Mouse (Mus musculus): Measurements from ENCODE around the gene D430041D05Rik. TPM values are rescaled to one million over a fixed set of nuclear protein-coding genes. Genes with fewer than 3 reads are reported as not detected.
"Not testable (repeated sequence)": the region's sequence is repeated elsewhere in the genome, so short reads cannot be mapped to it uniquely, and the experiment has no call there.

The D430041D05Rik gene
- polyA plus RNA-seq, 1 experiment: 0.60 TPM

- Histone ChIP-seq H3K4me3 (no peak overlapping the region), H3ac (ENCODE audit: control insufficient read depth, insufficient read length) (no peak overlapping the region), H3K36me3 (ENCODE audit: control insufficient read depth, insufficient read depth) (no peaks in the 10 kb centered on the region), H3K79me2 (ENCODE audit: control insufficient read depth, insufficient read depth) (no peaks in the 10 kb centered on the region), H3K4me2 (ENCODE audit: low read depth) (no peak overlapping the region), H3K27me3 (ENCODE audit: control insufficient read depth, insufficient read depth, insufficient read length) (no peaks in the 10 kb centered on the region)
- TF ChIP-seq E2F4 (IDR thresholded peaks at IDR 0.05; ENCODE audit: insufficient read depth) (no peak), MAX (IDR thresholded peaks at IDR 0.05; ENCODE audit: low read depth) (no peak), REST (IDR thresholded peaks at IDR 0.05; ENCODE audit: insufficient read depth, insufficient read length) (no peak), TCF12 (IDR thresholded peaks at IDR 0.05; ENCODE audit: insufficient read depth, poor library complexity, severe bottlenecking) (no peak)
These were observed 300.8 kb downstream of the D430041D05Rik start for GRCm38 (mm10) chr2:104110031-104110430.

- TF ChIP-seq POLR2A (IDR thresholded peaks at IDR 0.05; ENCODE audit: insufficient read length, low read depth): no peak
- no peak for TF ChIP-seq TCF12 (IDR thresholded peaks at IDR 0.05; ENCODE audit: insufficient read depth, poor library complexity, severe bottlenecking)
- no peak for TF ChIP-seq SRF (IDR thresholded peaks at IDR 0.05; ENCODE audit: control insufficient read depth, insufficient read length, low read depth)
- no peak for TF ChIP-seq TCF3 (IDR thresholded peaks at IDR 0.05; ENCODE audit: insufficient read length, low read depth)
- Histone ChIP-seq H3K36me3 (ENCODE audit: control insufficient read depth, insufficient read depth) (no peaks in the 10 kb centered on the region), H3K27me3 (ENCODE audit: control insufficient read depth, insufficient read depth, insufficient read length) (no peaks in the 10 kb centered on the region), H3K4me3 (no peak overlapping the region), H3K4me2 (ENCODE audit: low read depth) (no peak overlapping the region), H3K79me2 (ENCODE audit: control insufficient read depth, insufficient read depth) (no peaks in the 10 kb centered on the region), H3ac (ENCODE audit: control insufficient read depth, insufficient read length) (no peak overlapping the region)
These were observed 301.3 kb downstream of the D430041D05Rik start for GRCm38 (mm10) chr2:104109528-104109927.

- not testable (repeated sequence) for H3ac ChIP-seq (ENCODE audit: control insufficient read depth, insufficient read length); H3K79me2 ChIP-seq (ENCODE audit: control insufficient read depth, insufficient read depth); H3K4me2 ChIP-seq (ENCODE audit: low read depth); H3K36me3 ChIP-seq (ENCODE audit: control insufficient read depth, insufficient read depth); H3K27me3 ChIP-seq (ENCODE audit: control insufficient read depth, insufficient read depth, insufficient read length); H3K4me3 ChIP-seq
These were observed 301.8 kb downstream of the D430041D05Rik start for GRCm38 (mm10) chr2:104109021-104109420.

GRCm38 (mm10) chr2:104104800-104105199, 306.0 kb downstream of the D430041D05Rik start:
- no peaks in the 10 kb centered on the region for H3K27me3 ChIP-seq (ENCODE audit: control insufficient read depth, insufficient read depth, insufficient read length)
- TF ChIP-seq SRF (IDR thresholded peaks at IDR 0.05; ENCODE audit: control insufficient read depth, insufficient read length, low read depth) (no peak), MYOD1 (IDR thresholded peaks at IDR 0.05; ENCODE audit: control insufficient read depth in 1 of 3, insufficient read length in 2 of 3, low read depth in 2 of 3) (no peak), MAX (IDR thresholded peaks at IDR 0.05; ENCODE audit: low read depth) (no peak), POLR2AphosphoS2 (IDR thresholded peaks at IDR 0.05; ENCODE audit: insufficient read length, low read depth) (no peak), REST (IDR thresholded peaks at IDR 0.05; ENCODE audit: insufficient read depth, insufficient read length) (no peak)
- no peaks in the 10 kb centered on the region for H3K36me3 ChIP-seq (ENCODE audit: control insufficient read depth, insufficient read depth)
- no peaks in the 10 kb centered on the region for H3K79me2 ChIP-seq (ENCODE audit: control insufficient read depth, insufficient read depth)
- no peak overlapping the region for H3K4me3 ChIP-seq
- no peak overlapping the region for H3K4me2 ChIP-seq (ENCODE audit: low read depth)
- H3ac ChIP-seq (ENCODE audit: control insufficient read depth, insufficient read length): no peak overlapping the region

- no peaks in the 10 kb centered on the region for H3K27me3 ChIP-seq (ENCODE audit: control insufficient read depth, insufficient read depth, insufficient read length)
- H3K79me2 ChIP-seq (ENCODE audit: control insufficient read depth, insufficient read depth): no peaks in the 10 kb centered on the region
- H3K4me3 ChIP-seq: no peak overlapping the region
- TF ChIP-seq SRF (IDR thresholded peaks at IDR 0.05; ENCODE audit: control insufficient read depth, insufficient read length, low read depth) (no peak), MYOG (IDR thresholded peaks at IDR 0.05; ENCODE audit: control insufficient read depth in 1 of 3, insufficient read depth in 1 of 3, insufficient read length in 2 of 3, low read depth in 2 of 3) (no peak), CEBPB (IDR thresholded peaks at IDR 0.05; ENCODE audit: insufficient read depth, poor library complexity, severe bottlenecking) (no peak), USF1 (IDR thresholded peaks at IDR 0.05; ENCODE audit: low read depth) (no peak), MAX (IDR thresholded peaks at IDR 0.05; ENCODE audit: low read depth) (no peak)
- no peak overlapping the region for H3ac ChIP-seq (ENCODE audit: control insufficient read depth, insufficient read length)
- H3K4me2 ChIP-seq (ENCODE audit: low read depth): no peak overlapping the region
- no peaks in the 10 kb centered on the region for H3K36me3 ChIP-seq (ENCODE audit: control insufficient read depth, insufficient read depth)
These were observed 310.9 kb downstream of the D430041D05Rik start for GRCm38 (mm10) chr2:104099946-104100345.

GRCm38 (mm10) chr2:104099231-104099585, 311.6 kb downstream of the D430041D05Rik start:
- TF ChIP-seq TCF3 (IDR thresholded peaks at IDR 0.05; ENCODE audit: insufficient read length, low read depth) (no peak), MYOD1 (IDR thresholded peaks at IDR 0.05; ENCODE audit: control insufficient read depth in 1 of 3, insufficient read length in 2 of 3, low read depth in 2 of 3) (no peak), POLR2A (IDR thresholded peaks at IDR 0.05; ENCODE audit: insufficient read length, low read depth) (no peak), POLR2AphosphoS2 (IDR thresholded peaks at IDR 0.05; ENCODE audit: insufficient read length, low read depth) (no peak), MYOG (IDR thresholded peaks at IDR 0.05; ENCODE audit: control insufficient read depth in 1 of 3, insufficient read depth in 1 of 3, insufficient read length in 2 of 3, low read depth in 2 of 3) (no peak), SRF (IDR thresholded peaks at IDR 0.05; ENCODE audit: control insufficient read depth, insufficient read length, low read depth) (no peak), USF1 (IDR thresholded peaks at IDR 0.05; ENCODE audit: low read depth) (no peak), REST (IDR thresholded peaks at IDR 0.05; ENCODE audit: insufficient read depth, insufficient read length) (no peak), CEBPB (IDR thresholded peaks at IDR 0.05; ENCODE audit: insufficient read depth, poor library complexity, severe bottlenecking) (no peak), MAX (IDR thresholded peaks at IDR 0.05; ENCODE audit: low read depth) (no peak), E2F4 (IDR thresholded peaks at IDR 0.05; ENCODE audit: insufficient read depth) (no peak), TCF12 (IDR thresholded peaks at IDR 0.05; ENCODE audit: insufficient read depth, poor library complexity, severe bottlenecking) (no peak)

More at GRCm38 (mm10) chr2:104099231-104099585, 311.6 kb downstream of the D430041D05Rik start:
- Histone ChIP-seq H3K4me2 (ENCODE audit: low read depth) (no peak overlapping the region), H3K4me3 (no peak overlapping the region), H3K27me3 (ENCODE audit: control insufficient read depth, insufficient read depth, insufficient read length) (no peaks in the 10 kb centered on the region), H3K79me2 (ENCODE audit: control insufficient read depth, insufficient read depth) (no peaks in the 10 kb centered on the region), H3K36me3 (ENCODE audit: control insufficient read depth, insufficient read depth) (no peaks in the 10 kb centered on the region), H3ac (ENCODE audit: control insufficient read depth, insufficient read length) (no peak overlapping the region)

Data from myocyte (in vitro differentiated cells).